Comparison of ENCODE assay signal across 20 mouse cellular contexts in the genomic region with DNA sequence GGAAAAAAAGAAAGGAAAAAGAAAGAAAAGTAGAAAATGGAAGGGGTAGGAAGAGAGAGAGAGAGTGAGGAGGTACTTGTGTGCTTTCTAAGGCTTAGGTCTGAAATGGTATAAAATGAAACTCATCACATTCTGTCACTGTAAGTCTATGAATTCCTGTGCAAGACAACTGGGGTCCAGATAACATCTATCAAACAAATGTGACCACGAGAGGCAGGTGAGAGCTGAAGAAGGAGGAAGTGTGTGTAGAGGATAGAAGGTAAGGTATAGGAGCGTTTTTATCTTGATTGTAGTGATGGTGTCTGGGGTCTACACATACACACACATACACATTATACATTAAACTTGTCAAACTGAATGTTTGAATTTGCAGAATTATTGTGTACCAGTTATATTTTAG. TPM values are rescaled to one million over a fixed set of nuclear protein-coding genes. Genes with fewer than 3 reads are reported as not detected.
DNase-seq lines count a peak whose midpoint lies in the region; ATAC-seq lines count a peak whose summit lies in the region.
"Had no signal": no experiment of that assay in that cellular context is flagged by ENCODE, and none has a peak within 500 bp of the region (broad histone marks: within the 10 kb centered on the region; RNA-seq: fewer than 3 reads in every experiment).

No protein-coding gene starts in this region.

- DNase-seq in CD4-positive helper T cell, adult 2 months (ENCODE audit: low read depth, low spot score) = peak; percentile 30
- DNase-seq in CD4-positive, CD25-positive, alpha-beta regulatory T cell, adult 2 months (ENCODE audit: low read depth, low spot score) = peak; percentile 54
- no peak for DNase-seq in thymus, postnatal 36 days
- no peak for DNase-seq in lung, postnatal 14 days
- DNase-seq in kidney, postnatal 10 days = no peak
- DNase-seq: adrenal gland, adult 2 months; adrenal gland, postnatal 10 days; adrenal gland, postnatal 25 days; cerebellum, adult 11 months; cerebellum, adult 18-20 months; cerebellum, adult 8-10 months; cerebellum, adult 9-11 months; cerebellum, postnatal 14 days; cerebellum, postnatal 36 days; embryo, embryonic 11 days had no signal

- peak; percentile 41 for ATAC-seq in activated CD4-positive, CD25-positive, alpha-beta regulatory T cell, adult 4 months
- ATAC-seq in inflammation-experienced regulatory T-cells, adult 6 months = peak; percentile 48
- ATAC-seq: forebrain, embryonic 14.5 days; forebrain, embryonic 16.5 days; Patski had no signal

RNA-seq across cellular contexts. Expression of gene Znrf2, which starts 51.0 kb away (rescaled TPM):
- polyA plus RNA-seq in activated CD4-positive, CD25-positive, alpha-beta regulatory T cell, adult 4 months (2017; shearing (Covaris generic)) = 10 to 100 TPM; 19.6 to 27.1 TPM
- polyA plus RNA-seq in inflammation-experienced regulatory T-cells, adult 6 months (2017; shearing (Covaris generic)) = 10 to 100 TPM; 22.3 to 28.7 (median 23.7) TPM

Comparison
In these comparisons a context has a peak if more than half of its experiments do, and no peak if none do; other contexts are left out.
1. DNase-seq: peak in CD4-positive helper T cell, adult 2 months (single experiment) and CD4-positive, CD25-positive, alpha-beta regulatory T cell, adult 2 months (single experiment); none in thymus, postnatal 36 days (0 of 2), lung, postnatal 14 days (single experiment) and kidney, postnatal 10 days (single experiment).